Mouse (Mus musculus) frontal cortex, postnatal 14 days (tissue): ENCODE measurements around the gene Ick.

ENCODE experiments used
- DNase-seq, 2 experiments: peaks; one replicate each; pipeline ENCODE4 v3.0.0; 2022; ENCODE audit warnings: low spot score in 2 of 2

Gene Ick

GRCm38 (mm10) chr9:78191736-78192135 is 82.7 kb downstream of the Ick start:
- DNase-seq = peak in 1 of 2 experiments; percentile 17

- DNase-seq = no peak
Measured at GRCm38 (mm10) chr9:78193902-78194597, 85.1 kb downstream of the Ick start.

GRCm38 (mm10) chr9:78195034-78195433 is 86.0 kb downstream of the Ick start:
- DNase-seq = peak; percentile 21 to 24

- DNase-seq = no peak
Measured at GRCm38 (mm10) chr9:78197801-78198200, 88.8 kb downstream of the Ick start.

GRCm38 (mm10) chr9:78204194-78204593 is 95.2 kb downstream of the Ick start:
- no peak for DNase-seq

- no peak for DNase-seq
Measured at GRCm38 (mm10) chr9:78208956-78209355, 100.0 kb downstream of the Ick start.

- no peak for DNase-seq
Measured at GRCm38 (mm10) chr9:78210079-78210478, 101.1 kb downstream of the Ick start.

GRCm38 (mm10) chr9:78210821-78211220 is 101.8 kb downstream of the Ick start:
- no peak for DNase-seq

- DNase-seq = no peak
Measured at GRCm38 (mm10) chr9:78211521-78211920, 102.5 kb downstream of the Ick start.

- no peak for DNase-seq
Measured at GRCm38 (mm10) chr9:78212341-78213049, 103.5 kb downstream of the Ick start.

- no peak for DNase-seq
Measured at GRCm38 (mm10) chr9:78217074-78217473, 108.1 kb downstream of the Ick start.
